Mouse (Mus musculus) spleen, adult 2 months (tissue): ENCODE data around the gene Mknk2. TPM values are rescaled to one million over a fixed set of nuclear protein-coding genes. Genes with fewer than 3 reads are reported as not detected.

Source experiments
- DNase-seq, 2 experiments: peaks; one replicate each; pipeline versions ENCODE4 v3.0.0 to v3.0.0-alpha.2; 2012 to 2021; ENCODE audit warnings: low spot score in 2 of 2, low read depth in 1 of 2
- H3K27ac ChIP-seq: fragments of 200-500 bp; 2 replicates; pipeline ENCODE4 v1.5.1; 2012; ENCODE audit warnings: low read length, inconsistent platforms; ENCODE audit not compliant: insufficient read depth
- H3K27me3 ChIP-seq: fragments of 200-500 bp; 2 replicates; pipeline ENCODE4 v1.6.1; 2012; ENCODE audit warnings: mild to moderate bottlenecking, moderate library complexity, low read length, inconsistent platforms; ENCODE audit not compliant: control insufficient read depth, insufficient read depth
- H3K36me3 ChIP-seq: fragments of 200-500 bp; 2 replicates; pipeline ENCODE4 v1.6.1; 2012; ENCODE audit warnings: mild to moderate bottlenecking, low read length, inconsistent platforms; ENCODE audit not compliant: control insufficient read depth, insufficient read depth
- H3K4me1 ChIP-seq: fragments of 200-500 bp; 2 replicates; pipeline ENCODE4 v1.6.1; 2011; ENCODE audit warnings: inconsistent platforms; ENCODE audit not compliant: control insufficient read depth, insufficient read depth, insufficient read length
- H3K4me3 ChIP-seq: fragments of 200-500 bp; 2 replicates; pipeline ENCODE4 v1.5.1; 2011; ENCODE audit warnings: mild to moderate bottlenecking, inconsistent platforms; ENCODE audit not compliant: insufficient read depth, insufficient read length; ENCODE audit errors: extremely low read depth
- CTCF ChIP-seq: fragments of 200-500 bp; IDR thresholded peaks from 2 replicates; pipeline ENCODE4 v1.5.1; 2011; ENCODE audit warnings: mild to moderate bottlenecking, inconsistent platforms; ENCODE audit not compliant: insufficient read depth, insufficient read length, insufficient replicate concordance; ENCODE audit errors: extremely low read depth
- POLR2A ChIP-seq: fragments of 200-500 bp; IDR thresholded peaks from 2 replicates; pipeline ENCODE4 v1.6.1; 2011; ENCODE audit warnings: low read depth, low read length, inconsistent platforms
- WGBS: fragments of 180-500 bp; shearing (Covaris S2); methylation state at CpG from one replicate; pipeline ENCODE4 v1.1.7; 2018; 5-methylcytosine and 5-hydroxymethylcytosine counted together
- polyA plus RNA-seq: library from polyadenylated mRNA; depleted of rRNA; stranded (reverse); fragments of >200 nt; gene quantifications from 2 replicates; pipeline ENCODE4 v1.2.3, GENCODE M21; 2012

Mknk2 gene
- polyA plus RNA-seq, 1 experiment, result 351 TPM

DNA sequence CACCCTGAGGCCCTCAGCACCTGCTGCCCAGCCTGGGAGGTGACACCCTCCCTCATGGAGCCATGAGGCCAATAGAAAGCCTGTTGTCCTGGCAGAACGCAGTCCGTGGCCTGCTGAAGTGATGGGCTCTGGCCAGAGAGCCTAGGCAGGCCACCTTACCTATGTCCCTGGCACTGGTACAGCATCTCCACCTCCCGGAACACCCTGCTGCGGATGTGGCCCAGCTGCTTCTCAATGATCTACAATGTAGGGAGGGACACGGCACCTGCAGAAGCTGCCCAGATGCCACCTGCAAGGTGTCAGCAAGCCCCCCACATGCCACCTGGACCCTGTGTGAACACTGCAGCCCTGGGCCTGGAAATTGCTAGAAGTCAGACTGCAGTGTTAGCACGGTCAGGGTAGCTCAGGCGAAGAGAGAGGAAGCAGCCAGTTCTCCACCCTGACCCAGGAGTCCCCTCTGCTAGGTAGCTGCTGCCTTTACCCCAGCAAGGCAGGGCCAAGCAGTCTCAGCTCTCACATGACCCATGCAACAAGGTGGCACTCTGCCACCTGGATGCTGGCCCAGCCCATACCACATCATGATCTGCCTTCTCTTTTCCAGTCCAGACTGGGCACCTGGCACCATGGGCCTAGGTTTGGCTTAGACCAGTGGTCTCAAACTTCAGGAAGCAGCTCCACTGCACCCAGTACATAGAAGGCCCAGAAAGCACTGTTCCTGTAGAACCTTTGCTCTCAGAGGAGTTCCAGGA, 8.0 kb downstream of the Mknk2 start:
- Histone ChIP-seq H3K27ac (peak overlapping the region; percentile 44), H3K27me3 (no peaks in the 10 kb centered on the region), H3K4me3 (no peak overlapping the region), H3K36me3 (peaks cover 77% of the 10 kb centered on the region), H3K4me1 (peaks cover 64% of the 10 kb centered on the region)
- WGBS, result 76% methylated on average over 7 of the region's 7 CpGs
- DNase-seq, result no peak
- TF ChIP-seq CTCF (no peak), POLR2A (no peak)

DNA sequence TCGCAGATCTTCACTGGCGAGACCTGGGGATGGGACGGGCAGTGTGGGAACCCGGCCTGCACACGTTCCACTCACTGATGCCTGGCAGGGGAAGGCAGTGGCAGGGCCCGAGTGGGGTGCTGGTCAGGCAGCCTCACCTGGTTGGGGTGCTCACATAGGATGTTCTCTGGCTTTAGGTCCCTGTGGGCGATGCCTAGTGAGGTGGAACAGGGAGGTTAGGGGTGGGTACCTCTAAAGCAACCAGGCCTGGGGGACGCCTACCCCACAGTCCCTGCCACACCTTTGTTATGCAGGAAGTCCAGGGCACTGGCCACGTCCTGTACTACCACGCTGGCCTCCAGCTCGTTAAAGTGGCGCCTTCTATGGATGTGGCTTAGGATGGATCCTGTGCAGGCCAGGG, 8.9 kb downstream of the Mknk2 start:
- Histone ChIP-seq H3K4me1 (peaks cover 63% of the 10 kb centered on the region), H3K4me3 (no peak overlapping the region), H3K36me3 (peaks cover 75% of the 10 kb centered on the region), H3K27ac (peak overlapping the region; percentile 6; the same call in 1 of the 2 replicates), H3K27me3 (no peaks in the 10 kb centered on the region)
- WGBS, result 83% methylated on average over 12 of the region's 12 CpGs
- TF ChIP-seq CTCF, result no peak
- no peak for TF ChIP-seq POLR2A
- DNase-seq, result peak in 1 of 2 experiments; percentile 50

DNA sequence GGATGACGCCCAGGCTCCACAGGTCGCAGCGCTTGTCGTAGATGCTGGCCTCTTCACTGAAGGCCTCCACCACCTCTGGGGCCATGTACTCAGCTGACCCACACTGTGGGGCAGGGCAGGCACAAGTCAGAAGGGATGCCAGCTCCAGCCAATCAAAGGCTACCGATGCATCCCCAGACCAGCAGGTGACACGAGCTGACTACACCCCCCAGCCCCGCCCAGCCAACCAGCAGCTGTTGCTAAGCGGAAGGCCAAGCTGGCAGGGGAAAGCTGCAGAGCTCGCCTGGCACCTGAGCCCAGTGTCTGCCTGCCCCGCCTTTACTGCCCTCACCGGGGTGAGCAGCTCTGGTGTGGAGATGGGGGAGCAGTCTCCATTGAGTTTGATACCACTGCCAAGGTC, 9.3 kb downstream of the Mknk2 start:
- peaks cover 60% of the 10 kb centered on the region for H3K4me1 ChIP-seq

DNA sequence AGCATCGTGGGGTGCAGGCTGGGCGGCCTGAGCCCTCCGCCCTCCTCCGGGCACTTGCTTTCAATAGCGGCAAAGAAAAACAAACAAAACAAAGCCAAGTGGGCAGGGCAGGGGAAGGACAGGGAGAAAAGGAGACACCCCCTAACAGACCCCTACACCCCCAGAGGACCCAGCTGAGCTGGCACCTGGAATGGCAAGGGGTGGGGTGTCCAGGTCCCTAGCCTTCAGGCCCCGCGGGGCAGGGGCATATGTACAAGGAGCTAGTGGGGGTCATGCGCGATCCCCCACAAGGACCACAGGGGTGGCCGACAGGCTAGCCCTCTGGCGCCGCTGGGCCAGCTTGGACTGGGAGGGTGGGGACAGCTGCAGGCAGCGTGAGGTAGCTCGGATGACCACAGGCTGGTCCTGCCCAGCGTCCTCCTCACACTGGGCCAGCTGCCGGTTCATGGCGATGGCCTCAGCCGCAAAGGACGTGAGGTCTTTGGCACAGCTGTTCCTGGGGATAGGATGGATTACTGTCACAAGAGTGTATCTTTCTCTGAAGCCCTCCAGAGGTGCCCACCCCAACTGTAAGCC, 11.0 kb downstream of the Mknk2 start:
- no peaks in the 10 kb centered on the region for H3K27me3 ChIP-seq
- H3K4me3 ChIP-seq, result no peak overlapping the region
- WGBS, result 88% methylated on average over 19 of the region's 19 CpGs
- H3K36me3 ChIP-seq, result peaks cover 59% of the 10 kb centered on the region
- H3K4me1 ChIP-seq, result peaks cover 54% of the 10 kb centered on the region
- TF ChIP-seq CTCF (no peak), POLR2A (no peak)
- H3K27ac ChIP-seq, result no peak overlapping the region; the same call in 1 of the 2 replicates
- DNase-seq, result no peak

More for the DNA sequence above, 9.3 kb downstream of the Mknk2 start:
- 82% methylated on average over 11 of the region's 11 CpGs for WGBS
- Histone ChIP-seq H3K27me3 (no peaks in the 10 kb centered on the region), H3K4me3 (no peak overlapping the region), H3K36me3 (peaks cover 73% of the 10 kb centered on the region), H3K27ac (peak overlapping the region; percentile 6; the same call in 1 of the 2 replicates)
- DNase-seq, result peak in 1 of 2 experiments; percentile 56
- TF ChIP-seq POLR2A (no peak), CTCF (no peak)

DNA sequence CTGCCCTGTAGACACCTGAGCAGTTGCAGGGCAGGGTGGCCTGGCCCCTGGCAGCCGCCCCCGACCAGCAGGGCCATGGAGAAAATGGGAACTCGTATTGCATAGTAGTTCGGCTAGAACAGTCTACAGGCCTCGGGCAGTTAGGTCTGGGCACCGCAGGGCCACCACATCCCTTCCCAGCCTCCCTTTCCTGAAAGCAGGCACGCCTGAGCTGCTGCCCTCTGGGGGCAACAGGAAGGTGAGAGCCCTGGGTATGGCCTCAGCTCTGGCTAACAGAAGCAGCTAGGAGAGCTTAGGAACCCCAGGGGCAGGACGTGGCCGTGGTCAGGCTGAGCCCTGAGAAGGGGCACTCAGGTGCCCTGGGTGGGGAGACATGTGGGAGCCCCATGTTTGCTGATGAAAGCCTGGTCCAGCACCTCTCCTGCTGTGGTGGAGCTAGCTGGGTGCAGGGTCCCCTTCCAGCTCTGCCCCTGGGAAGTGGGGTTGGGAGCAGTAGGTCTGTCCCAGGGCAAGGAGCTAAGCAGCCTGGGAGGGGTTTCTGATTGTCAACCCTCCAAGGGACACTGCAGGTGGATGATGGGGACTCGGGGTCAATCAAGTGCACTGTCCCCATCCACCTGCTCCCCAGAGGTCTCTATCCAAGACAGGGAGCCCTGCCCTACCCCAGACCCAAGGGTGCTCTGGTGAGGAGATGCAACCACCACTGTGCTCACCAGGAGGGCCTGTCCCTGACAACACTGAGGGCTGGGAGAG, 11.8 kb downstream of the Mknk2 start:
- no peaks in the 10 kb centered on the region for H3K27me3 ChIP-seq
- 45% methylated on average over 10 of the region's 10 CpGs for WGBS
- H3K27ac ChIP-seq, result peak overlapping the region; percentile 17
- H3K4me3 ChIP-seq, result no peak overlapping the region
- DNase-seq, result no peak
- H3K36me3 ChIP-seq, result peaks cover 51% of the 10 kb centered on the region
- peaks cover 51% of the 10 kb centered on the region for H3K4me1 ChIP-seq
- no peak for TF ChIP-seq CTCF

DNA sequence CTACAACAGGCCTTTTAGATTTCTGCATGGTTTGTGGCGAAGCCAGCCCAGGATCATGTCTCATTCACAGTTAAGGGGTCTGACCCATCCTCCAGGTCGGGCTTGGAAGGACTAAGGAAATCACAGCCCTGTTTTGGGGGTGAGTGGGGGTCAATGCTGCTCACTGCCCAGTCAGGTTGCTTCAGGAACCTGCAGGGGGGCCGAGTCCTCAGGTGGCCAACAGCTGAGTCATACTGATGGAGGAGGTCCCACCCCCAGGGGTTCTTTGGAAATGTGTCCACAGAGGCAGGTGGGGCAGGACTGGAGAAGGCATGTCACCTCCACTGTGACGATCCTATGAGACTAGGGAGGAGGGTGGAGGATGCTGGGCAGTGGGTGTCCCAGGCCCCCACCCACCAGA, 12.5 kb downstream of the Mknk2 start:
- H3K27me3 ChIP-seq, result no peaks in the 10 kb centered on the region
- H3K4me1 ChIP-seq, result peaks cover 55% of the 10 kb centered on the region
- WGBS, result 56% methylated on average over 4 of the region's 4 CpGs
- peaks cover 45% of the 10 kb centered on the region for H3K36me3 ChIP-seq
- no peak for TF ChIP-seq POLR2A
- no peak for TF ChIP-seq CTCF
- H3K27ac ChIP-seq, result peak overlapping the region; percentile 45
- H3K4me3 ChIP-seq, result no peak overlapping the region
- DNase-seq, result no peak
